Mouse (Mus musculus) large intestine, adult 2 months (tissue): ENCODE results near the gene Tysnd1. TPM values are rescaled to one million over a fixed set of nuclear protein-coding genes. Genes with fewer than 3 reads are reported as not detected.
A peak's percentile ranks its signal among the peaks of the same experiment; 100 is the strongest.

Experiments
- DNase-seq: peaks from one replicate; pipeline ENCODE4 v3.0.0-alpha.2; 2012; ENCODE audit warnings: low read depth, low spot score
- WGBS: fragments of 180-500 bp; shearing (Covaris S2); methylation state at CpG from one replicate; pipeline ENCODE4 v1.1.7; 2018; 5-methylcytosine and 5-hydroxymethylcytosine counted together
- polyA plus RNA-seq: library from polyadenylated mRNA; depleted of rRNA; stranded (reverse); fragments of >200 nt; gene quantifications from 2 replicates; pipeline ENCODE4 v1.2.3, GENCODE M21; 2012; rRNA removed

Tysnd1 gene
- 51.2 and 57.9 TPM in 2 replicates for polyA plus RNA-seq

DNA sequence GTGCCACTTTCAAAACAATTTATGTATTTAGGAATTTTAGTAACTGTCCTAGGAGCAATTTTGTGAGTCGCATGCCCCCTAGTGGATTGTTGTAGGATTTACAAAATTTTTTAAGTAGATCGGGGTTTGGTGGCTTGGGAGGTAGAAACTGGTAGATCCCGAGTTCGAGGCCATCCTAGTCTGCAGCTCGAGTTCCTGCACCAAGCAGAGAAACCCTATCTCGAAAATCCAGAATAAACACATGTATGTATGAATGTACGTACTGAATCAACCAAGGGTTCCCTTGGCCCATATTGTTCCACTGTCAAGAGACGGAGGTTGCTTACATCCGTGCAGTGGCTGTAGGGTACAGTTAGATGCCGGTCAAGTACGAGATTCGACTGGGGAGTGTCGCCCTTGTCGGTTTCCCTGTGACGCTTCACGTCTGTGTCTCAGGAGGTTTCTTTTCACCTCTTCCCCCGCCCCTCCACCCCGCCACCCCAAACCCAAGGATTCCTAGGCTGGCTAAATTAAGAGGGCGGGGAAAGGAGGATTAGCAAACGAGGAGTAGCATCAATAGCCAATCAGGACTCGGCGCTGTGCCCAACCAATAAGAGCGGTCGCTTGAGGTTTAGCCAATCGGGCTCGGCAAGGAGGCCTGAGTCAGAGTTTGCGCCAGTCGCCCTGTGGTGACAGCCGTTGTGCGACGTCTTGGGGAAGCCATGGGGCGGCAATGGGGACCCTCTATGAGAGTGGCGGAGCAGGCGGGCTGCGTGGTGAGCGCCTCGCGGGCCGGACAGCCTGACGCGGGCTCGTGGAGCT is at the start of gene Tysnd1:
TSS of gene Tysnd1 (plus strand) at position 645 of the 801 bp plus-strand sequence.
- peak; percentile 89 for DNase-seq
- WGBS: under 1% methylated on average over 42 of the region's 42 CpGs

DNA sequence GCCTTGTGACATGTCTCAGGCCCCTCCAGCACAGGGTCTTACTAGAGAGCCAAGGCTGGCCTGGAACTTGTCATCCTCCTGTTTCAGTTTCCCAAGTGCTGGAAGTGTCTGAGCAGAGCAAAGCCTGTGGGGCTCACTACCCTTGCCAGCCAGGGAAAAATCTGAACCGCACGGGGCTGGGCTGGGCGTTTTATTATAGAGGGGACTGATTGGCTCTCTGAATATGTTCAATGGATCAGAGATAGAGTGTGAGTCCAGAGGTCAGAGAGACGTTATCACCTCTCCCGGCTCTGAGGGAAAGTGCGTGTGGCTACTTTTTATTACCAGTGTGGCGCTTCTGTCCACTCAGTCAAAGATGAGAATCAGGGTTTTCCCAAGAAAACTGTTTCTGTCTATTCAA is 48.8 kb upstream of the Tysnd1 start:
- DNase-seq: no peak

DNA sequence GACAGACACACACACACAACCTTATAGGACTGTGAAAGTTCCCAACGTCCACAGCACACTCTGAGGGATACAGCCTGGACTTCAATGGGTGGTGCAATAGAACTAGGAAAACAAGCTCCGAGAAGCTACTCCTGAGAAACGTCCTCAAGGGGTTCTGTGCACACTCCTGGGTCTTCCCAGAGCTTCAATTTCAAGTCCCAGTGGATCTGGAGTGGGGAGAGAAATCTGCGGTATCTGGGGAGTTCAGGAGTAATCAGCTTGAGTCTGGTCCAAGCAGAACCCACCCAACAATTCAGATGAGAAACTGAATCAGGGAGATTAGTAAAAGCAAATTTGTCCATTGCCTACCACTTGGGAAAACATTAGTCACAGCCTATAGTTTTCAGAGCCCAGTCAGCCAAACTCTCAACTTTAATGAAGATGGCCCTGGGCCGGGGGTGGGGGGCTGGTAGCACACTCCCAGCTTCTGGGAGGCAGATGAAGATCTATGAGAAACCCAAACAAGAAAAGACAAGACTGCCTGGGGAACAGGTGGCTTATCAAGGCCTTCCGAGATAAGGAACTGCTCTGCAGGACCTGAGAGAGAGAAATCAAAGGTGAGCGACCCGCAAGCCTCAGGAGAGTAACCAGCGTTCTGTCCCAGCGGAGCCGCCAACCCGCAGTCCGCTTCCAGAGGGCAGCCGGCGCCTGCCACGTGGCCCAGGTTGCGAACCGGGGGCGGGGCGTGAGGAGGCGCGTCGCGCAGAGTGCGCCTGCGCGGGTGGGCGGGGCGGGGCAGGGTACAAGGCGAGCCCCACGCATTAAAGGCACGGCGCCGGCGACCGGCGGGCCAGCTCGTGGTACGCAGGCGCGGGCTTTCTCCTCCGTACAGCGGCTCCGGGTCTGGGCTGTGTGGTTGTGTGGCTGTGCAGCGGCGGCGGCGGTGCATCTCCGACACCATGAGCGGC is 47.3 kb upstream of the Tysnd1 start, which contains the start of gene Ppa1:
TSS of gene Ppa1 (plus strand) at position 763 of the 947 bp plus-strand sequence.
- 1% methylated on average over 50 of the region's 50 CpGs for WGBS

More for the DNA sequence above, 48.8 kb upstream of the Tysnd1 start:
- WGBS: 34% methylated on average over 7 of the region's 7 CpGs

DNA sequence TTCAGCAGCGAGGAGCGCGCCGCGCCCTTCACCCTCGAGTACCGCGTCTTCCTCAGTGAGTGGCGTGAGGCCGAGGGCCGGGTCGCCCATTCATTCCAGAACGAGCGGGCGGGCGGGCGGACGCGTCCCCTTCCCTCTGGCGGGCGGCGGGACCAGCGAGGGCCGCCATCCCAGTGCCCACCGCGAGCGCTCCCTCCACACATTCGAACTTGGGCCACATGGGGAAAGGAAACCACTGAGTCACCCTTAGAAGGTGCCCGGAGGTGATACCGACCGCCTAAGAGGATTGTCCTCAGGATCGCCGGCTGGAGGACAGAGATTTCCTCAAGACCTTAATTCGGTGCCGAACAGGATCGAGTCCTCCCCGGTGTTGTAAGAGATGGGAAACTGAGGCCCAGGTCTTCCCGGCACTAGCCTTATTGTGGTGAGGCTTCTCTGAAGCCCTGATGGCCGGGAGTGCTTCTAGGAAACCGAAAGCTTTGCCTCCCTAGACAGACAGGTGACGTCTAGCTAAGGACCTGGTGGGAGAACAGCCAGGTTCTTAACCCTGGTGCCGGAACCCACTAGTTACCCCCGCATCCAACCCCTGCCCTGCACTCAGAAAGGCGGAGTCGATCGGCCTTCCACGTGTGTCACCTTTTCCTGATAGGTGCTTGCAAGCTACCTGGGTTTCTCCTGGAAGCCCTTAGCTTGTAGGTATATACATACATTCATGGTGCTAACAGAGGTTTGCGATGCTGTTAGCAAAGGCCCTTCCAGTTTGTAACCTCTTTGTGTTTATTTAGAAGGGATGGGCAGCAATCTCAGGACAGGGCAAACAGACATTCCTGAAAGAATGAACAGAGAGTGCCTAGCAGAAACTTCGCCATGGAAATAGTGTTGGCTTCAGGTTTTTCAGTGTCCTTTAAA is 46.3 kb upstream of the Tysnd1 start:
- WGBS: 1% methylated on average over 49 of the region's 49 CpGs
- no peak for DNase-seq

More for the DNA sequence above, 47.3 kb upstream of the Tysnd1 start, which contains the start of gene Ppa1:
- DNase-seq: no peak

DNA sequence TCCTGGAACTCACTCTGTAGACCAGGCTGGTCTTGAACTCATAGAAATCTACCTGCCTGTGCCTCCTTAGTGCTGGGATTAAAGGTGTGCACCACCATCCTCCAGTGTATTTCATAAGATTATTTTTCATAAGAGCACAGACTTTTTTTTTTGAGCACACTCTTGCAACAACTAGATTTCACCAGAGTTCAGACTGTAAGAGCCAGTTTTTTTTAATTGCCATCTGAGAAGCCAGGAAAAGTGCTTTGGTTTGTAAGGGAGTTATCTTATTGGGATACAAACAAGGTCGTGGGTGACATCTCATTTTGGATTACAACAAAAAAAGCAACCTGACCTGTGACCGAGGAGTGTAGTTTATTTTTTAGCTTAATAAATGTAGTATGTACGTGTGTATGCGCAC is 41.2 kb upstream of the Tysnd1 start:
- DNase-seq: no peak
- WGBS: 73% methylated on average over 4 of the region's 4 CpGs

DNA sequence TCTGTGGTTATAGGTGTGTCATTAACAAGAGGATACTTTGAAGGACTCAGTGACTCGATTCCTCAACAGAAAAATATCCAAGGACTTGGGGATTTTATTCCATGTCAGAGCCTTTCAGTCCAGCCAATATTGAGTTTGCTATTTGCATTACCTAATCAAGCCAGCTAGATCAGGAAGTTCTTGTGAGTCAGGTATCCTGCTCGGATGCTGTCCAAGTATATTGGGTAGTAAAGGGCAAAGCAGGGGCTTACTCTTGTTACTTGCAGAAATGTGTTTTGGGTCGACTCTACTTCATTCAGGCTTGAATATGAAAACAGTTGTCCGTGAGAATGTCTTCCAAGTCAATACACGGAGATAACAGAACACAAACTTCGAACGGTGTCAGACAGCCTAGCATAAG is 40.6 kb upstream of the Tysnd1 start:
- DNase-seq: no peak
- 47% methylated on average over 7 of the region's 7 CpGs for WGBS

DNA sequence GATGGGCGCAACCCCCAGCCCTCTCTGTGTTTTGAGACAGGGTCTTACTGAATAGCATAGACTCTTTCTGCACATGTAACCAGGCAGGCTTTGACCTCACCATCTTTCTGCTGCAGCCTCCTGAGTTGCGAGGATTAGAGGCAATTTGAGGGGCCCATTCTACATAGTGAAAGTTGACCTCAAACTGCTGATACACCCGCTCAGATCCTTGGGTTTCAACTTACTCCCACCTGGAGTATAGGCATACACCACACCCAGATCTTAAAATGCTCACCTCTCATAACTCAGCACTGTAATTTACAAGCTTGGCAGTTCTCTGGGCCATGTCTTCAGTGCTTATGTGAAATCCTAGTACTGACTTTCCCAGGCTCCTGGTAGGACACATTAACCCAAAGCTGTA is 40.1 kb upstream of the Tysnd1 start:
- no peak for DNase-seq
- WGBS: 49% methylated on average over 3 of the region's 3 CpGs

DNA sequence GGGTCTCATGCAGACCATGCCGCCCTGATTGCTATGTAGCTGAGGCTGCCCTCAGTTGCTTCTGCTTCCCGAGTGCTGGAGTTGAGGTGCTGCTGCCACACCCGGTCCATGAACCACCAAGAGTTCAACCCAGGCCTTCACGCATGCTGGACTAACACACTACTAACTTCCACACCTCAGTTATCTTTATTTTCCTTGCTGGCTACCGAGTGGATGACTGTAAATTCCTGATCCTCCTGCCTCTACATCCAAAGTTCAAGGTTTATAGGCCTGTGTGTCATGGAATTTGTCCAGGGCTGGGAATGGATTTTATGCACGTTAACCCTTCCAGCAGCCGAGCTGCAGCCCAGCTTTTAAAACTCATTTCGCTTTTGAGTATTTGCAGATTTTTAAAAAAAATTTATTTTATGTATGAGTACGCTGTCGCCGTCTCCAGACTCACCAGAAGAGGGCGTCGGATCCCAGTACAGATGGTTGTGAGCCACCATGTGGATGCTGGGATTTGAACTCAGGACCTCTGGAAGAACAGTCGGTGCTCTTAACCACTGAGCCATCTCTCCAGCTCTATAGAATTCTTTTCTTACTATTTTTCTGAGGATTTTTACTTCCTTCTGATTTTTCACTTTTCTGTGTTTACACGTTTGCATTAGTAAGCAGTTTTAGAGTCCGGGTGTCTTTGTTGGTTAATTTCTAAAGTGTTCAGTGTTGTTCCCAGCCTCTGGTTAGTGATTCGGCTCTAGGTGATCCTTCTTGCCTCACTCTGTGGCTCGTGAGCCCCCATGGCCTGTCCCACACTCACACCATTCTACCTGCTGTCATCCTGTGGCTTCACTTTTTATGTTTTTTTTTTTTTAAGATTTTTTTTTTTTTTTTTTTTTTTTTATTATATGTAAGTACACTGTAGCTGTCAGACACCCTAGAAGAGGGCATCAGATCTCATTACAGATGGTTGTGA is 38.1 kb upstream of the Tysnd1 start:
- WGBS: 43% methylated on average over 18 of the region's 18 CpGs

DNA sequence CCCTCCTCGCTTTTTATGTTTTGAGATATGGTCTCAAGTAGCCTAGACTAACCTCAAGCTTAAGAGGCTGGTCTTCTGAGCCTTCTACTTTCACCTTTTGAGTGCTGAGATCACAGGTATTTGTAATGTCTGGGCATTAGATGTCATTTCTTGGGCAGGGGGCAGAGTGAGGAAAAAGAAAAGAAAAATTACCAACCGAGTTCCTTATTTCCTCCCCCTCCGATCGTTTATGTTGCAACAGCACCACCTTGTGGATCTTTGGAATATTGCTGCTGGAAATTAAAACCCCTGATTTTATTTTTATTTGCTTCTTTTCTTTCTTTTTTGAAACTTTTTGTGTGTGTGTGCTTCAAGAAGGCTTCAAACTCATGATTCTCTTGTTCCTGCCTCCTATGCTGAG is 37.3 kb upstream of the Tysnd1 start:
- 20% methylated on average over 4 of the region's 4 CpGs for WGBS
- no peak for DNase-seq

More for the DNA sequence above, 38.1 kb upstream of the Tysnd1 start:
- peak; percentile 94 for DNase-seq

DNA sequence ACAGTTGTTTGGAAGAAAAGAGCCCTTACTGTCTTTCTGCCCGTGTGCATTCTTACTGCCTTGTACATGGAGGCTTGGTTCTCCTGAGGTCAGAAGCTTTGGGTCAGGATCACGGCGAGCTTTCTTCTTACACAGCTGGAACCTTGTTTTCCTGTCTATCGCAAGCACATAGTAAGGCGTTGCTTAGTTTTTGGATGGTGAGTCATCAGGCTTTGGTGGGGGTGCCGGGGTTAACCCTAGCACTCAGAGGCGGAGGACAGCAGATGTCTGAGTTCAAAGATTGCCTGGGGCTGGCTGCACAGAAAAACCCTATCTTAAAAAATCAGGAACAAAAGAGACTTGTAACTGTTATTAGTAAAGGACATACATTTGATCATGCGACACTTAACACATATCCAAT is 33.4 kb upstream of the Tysnd1 start:
- 67% methylated on average over 8 of the region's 8 CpGs for WGBS
- DNase-seq: no peak

DNA sequence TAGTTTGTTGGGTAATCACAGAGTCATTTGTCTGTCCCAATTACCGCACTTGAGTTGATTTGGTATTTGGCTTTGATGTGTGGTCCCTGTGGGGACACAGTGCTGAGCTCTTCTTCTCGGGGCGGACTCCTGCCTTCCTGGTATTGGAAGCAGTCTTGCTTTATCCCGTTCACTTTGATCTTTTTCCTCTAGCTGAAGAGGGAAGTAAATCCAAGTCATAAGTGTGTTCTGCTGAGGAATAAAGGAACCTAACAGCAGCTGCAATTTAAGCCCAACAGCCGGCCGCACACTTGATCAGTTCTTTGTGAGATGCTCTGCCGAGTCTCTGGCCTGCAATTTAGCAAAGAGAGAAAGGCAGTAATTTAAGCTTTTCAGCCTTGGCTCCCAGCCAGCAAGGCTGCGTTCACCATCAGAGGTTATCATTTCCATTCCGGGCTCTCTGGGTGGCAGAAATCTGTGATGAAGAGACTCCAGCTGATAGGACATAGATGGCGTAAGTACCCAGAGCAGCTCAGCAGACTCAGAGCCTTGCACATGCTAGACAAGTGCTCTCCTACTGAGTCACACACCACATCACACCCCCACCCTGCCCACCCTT is 32.8 kb upstream of the Tysnd1 start:
- no peak for DNase-seq
- 65% methylated on average over 10 of the region's 10 CpGs for WGBS

DNA sequence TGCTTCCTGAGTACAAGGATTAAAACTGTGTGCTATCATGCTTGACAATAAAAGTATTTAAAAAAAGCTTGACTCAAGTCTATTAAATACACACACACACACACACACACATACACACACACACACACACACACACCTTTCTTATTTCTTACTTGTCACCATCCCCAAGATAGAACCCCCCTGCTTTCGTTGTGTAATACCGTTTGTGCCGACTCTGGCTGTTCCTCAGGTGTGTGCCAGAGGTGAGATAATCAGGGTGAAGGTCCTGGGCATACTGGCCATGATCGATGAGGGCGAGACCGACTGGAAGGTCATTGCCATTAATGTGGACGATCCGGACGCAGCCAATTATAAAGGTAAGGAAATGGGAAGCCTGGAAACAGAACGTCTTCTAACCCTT is 30.2 kb upstream of the Tysnd1 start:
- DNase-seq: no peak
- 91% methylated on average over 10 of the region's 10 CpGs for WGBS

DNA sequence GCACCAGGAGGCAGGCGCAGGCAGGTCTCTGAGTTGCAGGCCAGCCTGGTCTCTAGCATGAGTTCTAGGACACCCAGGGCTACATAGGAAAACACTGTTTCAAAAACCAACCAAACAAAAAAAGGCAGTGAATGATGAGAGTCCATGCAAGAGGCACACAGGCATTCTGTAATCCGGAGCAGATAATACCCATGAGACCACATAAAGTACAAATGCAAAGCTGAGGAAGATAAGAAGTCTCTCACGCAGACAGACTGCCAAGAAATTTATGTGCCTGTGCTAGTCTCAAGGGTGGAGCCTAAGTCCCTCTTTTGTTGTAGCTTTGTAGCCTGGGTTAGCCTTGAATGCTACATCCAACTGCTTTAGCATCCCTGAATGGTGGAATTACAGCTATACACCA is 29.7 kb upstream of the Tysnd1 start:
- 86% methylated on average over 3 of the region's 3 CpGs for WGBS
- DNase-seq: no peak

DNA sequence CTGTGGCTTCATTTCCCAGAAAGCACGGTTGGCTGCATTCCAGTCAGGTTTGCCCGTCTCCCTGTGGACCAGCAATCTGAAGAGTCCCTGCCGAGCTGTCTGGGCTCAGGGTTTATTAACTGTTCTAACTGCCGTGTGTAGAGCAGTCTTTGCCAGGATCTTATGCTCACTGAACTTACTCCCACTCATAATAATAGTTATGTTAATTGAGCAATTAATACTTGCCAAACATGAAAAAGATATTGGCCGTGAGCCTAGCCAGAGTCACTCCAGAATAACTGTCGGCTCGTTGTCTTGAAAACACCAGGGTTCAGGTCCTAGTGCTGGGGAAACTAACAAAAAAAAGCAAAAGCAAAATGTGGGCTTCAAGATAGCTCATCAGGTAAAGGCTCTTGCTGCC is 26.0 kb upstream of the Tysnd1 start:
- DNase-seq: no peak
- WGBS: 85% methylated on average over 7 of the region's 7 CpGs

DNA sequence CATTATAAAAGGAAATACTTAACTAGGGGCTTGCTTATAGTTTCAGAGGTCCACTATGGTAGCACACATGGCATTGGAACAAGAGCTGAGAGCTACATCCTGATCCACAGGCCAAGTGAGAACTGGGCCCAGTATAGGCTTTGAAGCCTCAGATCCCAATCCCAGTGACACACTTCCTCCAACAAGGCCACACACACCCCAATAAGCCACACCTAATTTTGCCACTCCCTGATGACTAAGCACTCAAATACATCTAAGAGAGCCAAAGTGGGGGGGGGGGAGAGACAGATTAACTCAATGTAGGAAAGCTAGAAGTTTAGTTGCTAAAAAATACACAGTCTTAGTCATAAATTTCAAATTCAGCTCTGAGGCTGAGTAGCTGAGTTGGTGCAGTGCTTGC is 25.4 kb upstream of the Tysnd1 start:
- DNase-seq: no peak

DNA sequence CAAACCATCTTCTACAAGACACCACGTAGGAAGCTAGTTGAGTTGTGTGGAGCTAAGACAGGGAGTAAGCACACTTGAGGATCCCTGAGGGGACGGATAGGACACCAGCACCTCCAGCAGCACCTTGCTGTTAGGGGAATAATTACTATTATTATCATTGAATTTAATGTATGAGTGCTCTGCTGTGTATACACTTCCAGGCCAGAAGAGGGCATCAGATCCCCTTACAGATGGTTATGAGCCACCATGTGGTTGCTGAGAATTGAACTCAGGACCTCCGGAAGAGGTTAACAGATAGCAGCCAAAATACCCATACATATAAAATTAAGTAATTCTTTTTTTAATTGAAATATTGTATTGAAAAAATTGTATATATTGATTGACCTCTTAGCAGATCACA is 24.6 kb upstream of the Tysnd1 start:
- 95% methylated on average over 3 of the region's 3 CpGs for WGBS

DNA sequence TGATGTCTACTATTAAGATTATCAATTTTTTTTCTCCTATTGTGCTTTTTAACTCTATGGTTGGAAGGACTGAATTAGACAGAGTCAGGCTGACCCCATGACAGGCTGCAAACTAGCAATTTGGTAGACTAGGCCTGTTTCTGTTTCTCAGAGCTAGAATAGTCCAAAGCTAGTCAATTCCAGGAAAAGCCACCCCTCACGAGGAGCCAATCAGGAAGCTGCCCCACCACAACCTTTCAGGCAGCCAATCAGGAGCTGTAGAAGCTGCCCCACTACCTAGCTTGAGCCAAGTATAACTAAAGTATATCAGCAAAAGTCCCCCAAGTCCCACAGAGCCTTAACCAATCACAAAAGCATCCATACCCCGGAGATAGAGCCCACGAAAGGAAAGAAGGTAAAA is 19.4 kb upstream of the Tysnd1 start:
- 74% methylated on average over 3 of the region's 3 CpGs for WGBS
- no peak for DNase-seq

More for the DNA sequence above, 24.6 kb upstream of the Tysnd1 start:
- DNase-seq: no peak

DNA sequence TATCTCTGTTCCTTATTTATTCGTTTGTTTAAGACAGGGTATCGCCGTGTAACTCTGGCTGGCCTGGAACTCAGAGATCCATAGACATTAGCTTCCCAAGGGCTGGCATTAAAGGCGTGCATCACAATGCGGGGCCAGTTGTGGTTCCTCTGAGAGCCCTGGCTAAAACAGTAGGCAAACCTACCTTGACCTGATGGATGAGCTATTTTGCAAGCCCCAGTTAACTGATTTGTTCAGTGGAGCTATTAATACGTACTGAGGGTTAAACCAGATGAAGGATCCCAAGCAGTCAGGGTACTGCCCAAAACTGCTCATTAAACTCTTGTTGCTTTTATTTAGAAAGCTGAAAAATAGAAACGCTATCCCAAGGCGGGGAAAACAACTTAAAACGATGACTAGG is 15.8 kb upstream of the Tysnd1 start:
- no peak for DNase-seq
- 32% methylated on average over 9 of the region's 9 CpGs for WGBS
